Mouse (Mus musculus): ENCODE results near the gene Mylip. TPM values are rescaled to one million over a fixed set of nuclear protein-coding genes. Genes with fewer than 3 reads are reported as not detected.

The Mylip gene
- polyA plus RNA-seq, 1 experiment from 2014 or later = 9.7 TPM

GRCm38 (mm10) chr13:45387231-45387630 lies 2.3 kb upstream of the Mylip start:
- 96% methylated on average over 4 of the region's 4 CpGs for whole genome bisulfite sequencing
- Histone ChIP-seq H3K36me3 (ENCODE audit: control insufficient read depth, insufficient read depth, low read length) (no peaks in the 10 kb centered on the region), H3K27ac (ENCODE audit: low read length) (no peak overlapping the region), H3K4me1 (ENCODE audit: control insufficient read depth, insufficient read depth, low read length) (peaks cover 15% of the 10 kb centered on the region), H3K4me2 (replicated peaks; ENCODE audit: low read depth, low read length) (no peak overlapping the region), H3K9me3 (ENCODE audit: control insufficient read depth, low read depth, low read length) (no peaks in the 10 kb centered on the region), H3K9ac (replicated peaks; ENCODE audit: low read depth, low read length) (no peak overlapping the region), H3K4me3 (ENCODE audit: low read depth, low read length) (no peak overlapping the region), H3K27me3 (ENCODE audit: control insufficient read depth, insufficient read depth, low read length) (no peaks in the 10 kb centered on the region)
- ATAC-seq (ENCODE audit: insufficient number of reproducible peaks, insufficient read depth, low FRiP score, low read depth) = no peak

GRCm38 (mm10) chr13:45388254-45388805 lies 1.2 kb upstream of the Mylip start:
- H3K9me3 ChIP-seq (ENCODE audit: control insufficient read depth, low read depth, low read length) = no peaks in the 10 kb centered on the region
- H3K4me3 ChIP-seq (ENCODE audit: low read depth, low read length) = no peak overlapping the region
- no peaks in the 10 kb centered on the region for H3K36me3 ChIP-seq (ENCODE audit: control insufficient read depth, insufficient read depth, low read length)
- ATAC-seq (ENCODE audit: insufficient number of reproducible peaks, insufficient read depth, low FRiP score, low read depth) = no peak
- H3K9ac ChIP-seq (replicated peaks; ENCODE audit: low read depth, low read length) = no peak overlapping the region
- H3K27me3 ChIP-seq (ENCODE audit: control insufficient read depth, insufficient read depth, low read length) = no peaks in the 10 kb centered on the region
- H3K27ac ChIP-seq (ENCODE audit: low read length) = no peak overlapping the region
- peaks cover 23% of the 10 kb centered on the region for H3K4me1 ChIP-seq (ENCODE audit: control insufficient read depth, insufficient read depth, low read length)
- WGBS = 69% methylated on average over 16 of the region's 16 CpGs
- no peak overlapping the region for H3K4me2 ChIP-seq (replicated peaks; ENCODE audit: low read depth, low read length)

GRCm38 (mm10) chr13:45388889-45389288 lies 653 bp upstream of the Mylip start:
- H3K4me3 ChIP-seq (ENCODE audit: low read depth, low read length) = peak overlapping the region; percentile 85
- H3K9ac ChIP-seq (replicated peaks; ENCODE audit: low read depth, low read length) = no peak overlapping the region
- ATAC-seq (ENCODE audit: insufficient number of reproducible peaks, insufficient read depth, low FRiP score, low read depth) = no peak
- H3K36me3 ChIP-seq (ENCODE audit: control insufficient read depth, insufficient read depth, low read length) = no peaks in the 10 kb centered on the region
- peak overlapping the region; percentile 89 for H3K4me2 ChIP-seq (replicated peaks; ENCODE audit: low read depth, low read length)
- H3K4me1 ChIP-seq (ENCODE audit: control insufficient read depth, insufficient read depth, low read length) = peaks cover 23% of the 10 kb centered on the region
- H3K27me3 ChIP-seq (ENCODE audit: control insufficient read depth, insufficient read depth, low read length) = no peaks in the 10 kb centered on the region
- H3K27ac ChIP-seq (ENCODE audit: low read length) = no peak overlapping the region
- no peaks in the 10 kb centered on the region for H3K9me3 ChIP-seq (ENCODE audit: control insufficient read depth, low read depth, low read length)
- WGBS = 34% methylated on average over 4 of the region's 4 CpGs

- Histone ChIP-seq H3K9me3 (ENCODE audit: control insufficient read depth, low read depth, low read length) (no peaks in the 10 kb centered on the region), H3K36me3 (ENCODE audit: control insufficient read depth, insufficient read depth, low read length) (0 out of 2 replicates have a peak, but pooled peaks cover 4% of the 10 kb centered on the region), H3K4me3 (ENCODE audit: low read depth, low read length) (peak overlapping the region; percentile 85), H3K4me2 (replicated peaks; ENCODE audit: low read depth, low read length) (peak overlapping the region; percentile 89), H3K4me1 (ENCODE audit: control insufficient read depth, insufficient read depth, low read length) (peaks cover 29% of the 10 kb centered on the region), H3K9ac (replicated peaks; ENCODE audit: low read depth, low read length) (peak overlapping the region; percentile 37; the same call in 1 of the 2 replicates), H3K27ac (ENCODE audit: low read length) (peak overlapping the region; percentile 72; the same call in 1 of the 2 replicates), H3K27me3 (ENCODE audit: control insufficient read depth, insufficient read depth, low read length) (no peaks in the 10 kb centered on the region)
- 2% methylated on average over 25 of the region's 25 CpGs for WGBS
- ATAC-seq (ENCODE audit: insufficient number of reproducible peaks, insufficient read depth, low FRiP score, low read depth) = no peak
These were observed 895 bp downstream of the Mylip start for GRCm38 (mm10) chr13:45390312-45390961.

GRCm38 (mm10) chr13:45390962-45391853 lies 1.7 kb downstream of the Mylip start:
- Histone ChIP-seq H3K27ac (ENCODE audit: low read length) (peak overlapping the region; percentile 72; the same call in 1 of the 2 replicates), H3K36me3 (ENCODE audit: control insufficient read depth, insufficient read depth, low read length) (0 out of 2 replicates have a peak, but pooled peaks cover 4% of the 10 kb centered on the region), H3K4me2 (replicated peaks; ENCODE audit: low read depth, low read length) (peak overlapping the region; percentile 89), H3K4me3 (ENCODE audit: low read depth, low read length) (peak overlapping the region; percentile 85), H3K9ac (replicated peaks; ENCODE audit: low read depth, low read length) (0 out of 2 replicates have a peak overlapping the region, but pooled peaks have one; percentile 1), H3K9me3 (ENCODE audit: control insufficient read depth, low read depth, low read length) (no peaks in the 10 kb centered on the region), H3K4me1 (ENCODE audit: control insufficient read depth, insufficient read depth, low read length) (peaks cover 32% of the 10 kb centered on the region), H3K27me3 (ENCODE audit: control insufficient read depth, insufficient read depth, low read length) (no peaks in the 10 kb centered on the region)
- peak; percentile 59; the same call in 1 of the 2 replicates for ATAC-seq (ENCODE audit: insufficient number of reproducible peaks, insufficient read depth, low FRiP score, low read depth)
- WGBS = 27% methylated on average over 19 of the region's 19 CpGs

- Histone ChIP-seq H3K27ac (ENCODE audit: low read length) (peak overlapping the region; percentile 72; the same call in 1 of the 2 replicates), H3K4me1 (ENCODE audit: control insufficient read depth, insufficient read depth, low read length) (peaks cover 35% of the 10 kb centered on the region), H3K9ac (replicated peaks; ENCODE audit: low read depth, low read length) (no peak overlapping the region), H3K27me3 (ENCODE audit: control insufficient read depth, insufficient read depth, low read length) (no peaks in the 10 kb centered on the region), H3K36me3 (ENCODE audit: control insufficient read depth, insufficient read depth, low read length) (0 out of 2 replicates have a peak, but pooled peaks cover 4% of the 10 kb centered on the region), H3K4me3 (ENCODE audit: low read depth, low read length) (peak overlapping the region; percentile 85; the same call in 1 of the 2 replicates), H3K9me3 (ENCODE audit: control insufficient read depth, low read depth, low read length) (no peaks in the 10 kb centered on the region), H3K4me2 (replicated peaks; ENCODE audit: low read depth, low read length) (peak overlapping the region; percentile 89)
- ATAC-seq (ENCODE audit: insufficient number of reproducible peaks, insufficient read depth, low FRiP score, low read depth) = no peak
- WGBS = 32% methylated on average over 9 of the region's 9 CpGs
These were observed 2.4 kb downstream of the Mylip start for GRCm38 (mm10) chr13:45391854-45392454.

GRCm38 (mm10) chr13:45394221-45394768 lies 4.8 kb downstream of the Mylip start:
- no peaks in the 10 kb centered on the region for H3K9me3 ChIP-seq (ENCODE audit: control insufficient read depth, low read depth, low read length)
- WGBS = 50% methylated on average over 8 of the region's 8 CpGs
- 0 out of 2 replicates have a peak, but pooled peaks cover 4% of the 10 kb centered on the region for H3K36me3 ChIP-seq (ENCODE audit: control insufficient read depth, insufficient read depth, low read length)
- no peak overlapping the region for H3K4me2 ChIP-seq (replicated peaks; ENCODE audit: low read depth, low read length)
- no peak overlapping the region for H3K9ac ChIP-seq (replicated peaks; ENCODE audit: low read depth, low read length)
- no peak for ATAC-seq (ENCODE audit: insufficient number of reproducible peaks, insufficient read depth, low FRiP score, low read depth)
- no peaks in the 10 kb centered on the region for H3K27me3 ChIP-seq (ENCODE audit: control insufficient read depth, insufficient read depth, low read length)
- no peak overlapping the region for H3K27ac ChIP-seq (ENCODE audit: low read length)
- H3K4me3 ChIP-seq (ENCODE audit: low read depth, low read length) = no peak overlapping the region
- peaks cover 48% of the 10 kb centered on the region for H3K4me1 ChIP-seq (ENCODE audit: control insufficient read depth, insufficient read depth, low read length)
